Mouse (Mus musculus) lung, embryonic 14.5 days (tissue): ENCODE results near the gene Gm7903. TPM values are rescaled to one million over a fixed set of nuclear protein-coding genes. Genes with fewer than 3 reads are reported as not detected.
"Not testable (repeated sequence)": the region's sequence is repeated elsewhere in the genome, so short reads cannot be mapped to it uniquely, and the experiment has no call there.

Experiments
- ATAC-seq: fragments of 200-750 bp; cut with Nextera tagmentation; 2 replicates; pipeline ENCODE4 v1.8.0; 2017; ENCODE audit warnings: mild to moderate bottlenecking, moderate TSS enrichment, moderate library complexity; ENCODE audit not compliant: insufficient read depth
- DNase-seq: peaks from one replicate; pipeline ENCODE4 v3.0.0-alpha.2; 2015
- H3K27ac ChIP-seq: fragments of 300-500 bp; sonication (generic); 2 replicates; pipeline ENCODE4 v1.5.1; 2014; ENCODE audit warnings: low read depth, mild to moderate bottlenecking, moderate library complexity
- H3K27me3 ChIP-seq: fragments of 300-500 bp; sonication (generic); 2 replicates; pipeline ENCODE4 v1.6.1; 2014; ENCODE audit warnings: low read length, control low read depth; ENCODE audit not compliant: insufficient read depth
- H3K36me3 ChIP-seq: fragments of 300-500 bp; sonication (generic); 2 replicates; pipeline ENCODE4 v1.6.1; 2014; ENCODE audit warnings: control low read depth; ENCODE audit not compliant: insufficient read depth
- H3K4me1 ChIP-seq: fragments of 300-500 bp; sonication (generic); 2 replicates; pipeline ENCODE4 v1.6.1; 2014; ENCODE audit warnings: antibody characterized with exemption, control low read depth; ENCODE audit not compliant: insufficient read depth
- H3K4me2 ChIP-seq: fragments of 300-500 bp; sonication (generic); 2 replicates; pipeline ENCODE4 v1.6.1; 2014; ENCODE audit warnings: mild to moderate bottlenecking
- H3K4me3 ChIP-seq: fragments of 300-500 bp; sonication (generic); 2 replicates; pipeline ENCODE4 v1.5.1; 2014; ENCODE audit warnings: low read depth, low read length
- H3K9ac ChIP-seq: fragments of 300-500 bp; sonication (generic); 2 replicates; pipeline ENCODE4 v1.6.1; 2014
- H3K9me3 ChIP-seq: fragments of 300-500 bp; sonication (generic); 2 replicates; pipeline ENCODE4 v1.6.1; 2016; ENCODE audit warnings: low read depth, low read length, control low read depth
- WGBS: fragments of 180-500 bp; shearing (Covaris S2); extraction: QIAGEN DNeasy Blood & Tissue Kit; methylation state at CpG from one replicate; pipeline ENCODE4 v1.1.7; 2014; 5-methylcytosine and 5-hydroxymethylcytosine counted together
- polyA plus RNA-seq: library from polyadenylated mRNA; unstranded; fragments of >200 nt; fragmentation: Nextera tagmentation; extraction: Ambion mirVana; gene quantifications from 2 replicates; pipeline ENCODE4 v1.2.1, GENCODE M21; 2014

Gene Gm7903
- polyA plus RNA-seq, result not detected in 2 replicates

- not testable (repeated sequence) for H3K27me3 ChIP-seq, H3K9me3 ChIP-seq, ATAC-seq, H3K4me3 ChIP-seq, H3K27ac ChIP-seq, H3K4me1 ChIP-seq, H3K4me2 ChIP-seq, H3K36me3 ChIP-seq, DNase-seq, H3K9ac ChIP-seq
- WGBS, result no CpG with 5 or more reads among the region's 15 CpGs
These were observed at the start of gene Gm7903 for GRCm38 (mm10) chrX:135433535-135433934. Gene Gm7903 (plus strand): TSS chrX:135433835.

GRCm38 (mm10) chrX:135403578-135403977 lies 30.1 kb upstream of the Gm7903 start:
- H3K36me3 ChIP-seq, H3K9me3 ChIP-seq, H3K9ac ChIP-seq, H3K27me3 ChIP-seq, H3K4me1 ChIP-seq, ATAC-seq, H3K27ac ChIP-seq, H3K4me2 ChIP-seq, H3K4me3 ChIP-seq, DNase-seq: not testable (repeated sequence)
- WGBS, result no CpG with 5 or more reads among the region's 3 CpGs

GRCm38 (mm10) chrX:135421203-135421602 lies 12.4 kb upstream of the Gm7903 start:
- not testable (repeated sequence) for H3K9me3 ChIP-seq, H3K4me2 ChIP-seq, H3K36me3 ChIP-seq, DNase-seq, H3K9ac ChIP-seq, H3K27me3 ChIP-seq, H3K4me3 ChIP-seq, H3K27ac ChIP-seq, ATAC-seq, H3K4me1 ChIP-seq
- 34% methylated on average over 3 of the region's 7 CpGs for WGBS

GRCm38 (mm10) chrX:135421824-135422223 lies 11.8 kb upstream of the Gm7903 start:
- not testable (repeated sequence) for H3K4me3 ChIP-seq, H3K36me3 ChIP-seq, DNase-seq, H3K9me3 ChIP-seq, H3K9ac ChIP-seq, H3K27ac ChIP-seq, H3K4me2 ChIP-seq, H3K4me1 ChIP-seq, ATAC-seq, H3K27me3 ChIP-seq

- ATAC-seq, result not testable (repeated sequence)
These were observed 11.2 kb upstream of the Gm7903 start for GRCm38 (mm10) chrX:135422473-135422872.

GRCm38 (mm10) chrX:135464160-135464559 lies 30.5 kb downstream of the Gm7903 start:
- not testable (repeated sequence) for H3K27ac ChIP-seq, H3K4me3 ChIP-seq, H3K4me2 ChIP-seq, H3K9ac ChIP-seq, H3K36me3 ChIP-seq, ATAC-seq, H3K9me3 ChIP-seq, H3K4me1 ChIP-seq, H3K27me3 ChIP-seq, DNase-seq
- WGBS, result no CpG with 5 or more reads among the region's 3 CpGs

More at GRCm38 (mm10) chrX:135422473-135422872, 11.2 kb upstream of the Gm7903 start:
- H3K36me3 ChIP-seq, H3K27ac ChIP-seq, H3K4me2 ChIP-seq, H3K4me1 ChIP-seq, DNase-seq, H3K9me3 ChIP-seq, H3K9ac ChIP-seq, H3K4me3 ChIP-seq, H3K27me3 ChIP-seq: not testable (repeated sequence)
- no CpG with 5 or more reads among the region's 4 CpGs for WGBS

- ATAC-seq, H3K4me1 ChIP-seq, H3K4me3 ChIP-seq, H3K27me3 ChIP-seq, H3K4me2 ChIP-seq, H3K27ac ChIP-seq, H3K36me3 ChIP-seq, H3K9ac ChIP-seq, DNase-seq, H3K9me3 ChIP-seq: not testable (repeated sequence)
- WGBS, result no CpG with 5 or more reads among the region's 6 CpGs
These were observed 48.3 kb downstream of the Gm7903 start for GRCm38 (mm10) chrX:135481902-135482301.

- H3K4me3 ChIP-seq, H3K27me3 ChIP-seq, ATAC-seq, H3K27ac ChIP-seq, H3K9ac ChIP-seq, H3K4me2 ChIP-seq, DNase-seq, H3K4me1 ChIP-seq, H3K36me3 ChIP-seq, H3K9me3 ChIP-seq: not testable (repeated sequence)
- WGBS, result no CpG with 5 or more reads among the region's 3 CpGs
These were observed 49.5 kb downstream of the Gm7903 start for GRCm38 (mm10) chrX:135483183-135483582.

Other genes with a start within 250 kb of the Gm7903 start
- gene Tceal6, start 223.1 kb upstream of the Gm7903 start, polyA plus RNA-seq, result 0.20 and 0.54 TPM in 2 replicates
- gene Pramel3, start 131.5 kb upstream of the Gm7903 start, polyA plus RNA-seq, result not detected in 2 replicates
- gene Gm5128, start 60.6 kb upstream of the Gm7903 start, polyA plus RNA-seq, result 0.04 TPM in 1 of 2 replicates, not detected in the other
- not detected in 2 replicates for gene AV320801, start 60.8 kb downstream of the Gm7903 start, polyA plus RNA-seq
- not detected in 2 replicates for gene Nxf7, start 164.9 kb downstream of the Gm7903 start, polyA plus RNA-seq
- not detected in 2 replicates for gene Prame, start 193.9 kb downstream of the Gm7903 start, polyA plus RNA-seq